Mouse (Mus musculus) frontal cortex, adult 2 months (tissue): ENCODE measurements around the gene Dlk1. TPM values are rescaled to one million over a fixed set of nuclear protein-coding genes. Genes with fewer than 3 reads are reported as not detected.

Experiments used
- DNase-seq, 2 experiments: peaks; one replicate each; pipeline ENCODE4 v3.0.0; 2022; ENCODE audit warnings: low spot score in 1 of 2; ENCODE audit errors: extremely low spot score in 1 of 2
- polyA plus RNA-seq: library from polyadenylated mRNA; depleted of rRNA; stranded (reverse); fragments of >200 nt; gene quantifications from 2 replicates; pipeline ENCODE4 v1.2.3, GENCODE M21; 2012; rRNA removed

Dlk1 gene
- polyA plus RNA-seq = 2.9 and 3.1 TPM in 2 replicates

DNA sequence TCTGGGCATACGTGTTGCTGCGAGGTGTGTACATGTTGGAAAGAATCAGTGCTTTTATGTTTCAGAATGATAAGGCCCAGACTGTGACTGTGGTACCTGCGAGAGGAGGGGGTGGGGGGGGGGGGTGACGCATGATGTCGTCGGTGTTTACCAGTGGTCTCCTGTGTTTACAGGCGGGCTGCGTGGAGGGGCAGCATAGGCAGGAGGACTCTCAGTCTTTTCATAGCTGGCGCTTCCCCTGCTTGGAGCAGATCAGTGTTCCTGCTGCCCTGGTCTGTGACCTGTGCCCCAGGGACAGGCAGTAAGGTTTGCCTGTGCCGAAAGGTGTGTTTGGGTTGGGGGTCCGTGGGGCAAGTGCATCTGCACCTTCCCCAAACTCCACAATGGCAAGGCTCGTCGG lies at the start of gene Dlk1:
Gene Dlk1 (plus strand): TSS at position 232 of the 400 bp plus-strand sequence.
- no peak for DNase-seq

DNA sequence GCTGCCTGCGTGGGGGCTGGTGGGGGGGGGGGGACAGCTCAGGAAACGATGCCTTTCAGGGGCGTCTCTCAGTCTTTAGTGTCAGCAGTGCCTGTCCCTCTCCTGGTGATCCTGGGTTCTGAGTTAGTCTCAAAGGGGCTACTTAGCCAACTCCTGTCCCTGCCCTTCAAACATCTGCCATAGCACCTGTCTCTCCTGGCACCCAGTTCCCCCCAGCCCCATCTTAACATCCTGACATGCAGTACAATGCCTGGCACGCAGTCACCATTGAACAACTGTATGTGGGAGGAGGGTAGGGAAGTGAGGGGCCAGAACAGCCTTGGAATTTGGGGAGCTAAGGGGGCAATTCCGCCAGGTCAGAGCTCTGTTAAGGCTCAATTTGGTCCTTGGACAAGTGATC lies 49.7 kb upstream of the Dlk1 start:
- no peak for DNase-seq

DNA sequence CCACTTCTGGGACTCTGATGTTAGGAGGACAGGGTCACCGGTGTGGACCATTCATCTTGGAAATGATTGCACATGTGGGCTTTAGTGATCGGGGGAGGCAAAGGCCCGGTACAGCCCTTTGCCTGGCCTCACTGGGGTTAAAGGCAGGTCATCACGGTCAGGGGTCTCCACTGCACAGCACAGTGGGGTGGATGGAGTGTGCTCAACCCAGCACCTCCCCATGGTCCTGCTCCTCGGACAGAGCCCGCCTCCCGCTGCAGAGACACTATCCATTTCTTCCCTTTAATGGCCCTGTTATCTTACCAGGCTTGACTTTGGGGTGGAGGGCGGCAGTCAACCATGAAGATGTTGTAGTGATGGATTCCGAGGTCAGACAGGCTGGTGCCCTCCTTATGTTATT lies 48.9 kb upstream of the Dlk1 start:
- DNase-seq = no peak

DNA sequence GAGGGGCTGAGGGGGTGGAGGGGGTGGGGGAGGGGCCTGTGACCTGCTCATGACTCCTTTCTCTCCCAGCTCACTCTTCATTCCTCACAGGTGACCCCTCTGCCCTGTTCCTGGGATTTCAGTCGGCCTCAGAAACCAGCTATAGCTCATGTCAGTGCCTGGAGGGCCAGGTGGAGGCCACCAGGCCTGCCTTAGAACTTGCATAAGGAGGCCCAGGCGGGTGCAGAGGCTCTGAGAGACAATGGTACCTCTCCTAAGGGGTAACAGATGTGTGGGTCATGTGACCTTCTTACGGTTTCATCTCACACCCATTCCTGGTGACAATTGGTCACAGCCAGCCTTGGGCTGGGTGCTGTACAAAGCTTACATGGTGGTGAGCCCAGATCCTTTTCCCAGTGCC lies 46.6 kb upstream of the Dlk1 start:
- no peak for DNase-seq

DNA sequence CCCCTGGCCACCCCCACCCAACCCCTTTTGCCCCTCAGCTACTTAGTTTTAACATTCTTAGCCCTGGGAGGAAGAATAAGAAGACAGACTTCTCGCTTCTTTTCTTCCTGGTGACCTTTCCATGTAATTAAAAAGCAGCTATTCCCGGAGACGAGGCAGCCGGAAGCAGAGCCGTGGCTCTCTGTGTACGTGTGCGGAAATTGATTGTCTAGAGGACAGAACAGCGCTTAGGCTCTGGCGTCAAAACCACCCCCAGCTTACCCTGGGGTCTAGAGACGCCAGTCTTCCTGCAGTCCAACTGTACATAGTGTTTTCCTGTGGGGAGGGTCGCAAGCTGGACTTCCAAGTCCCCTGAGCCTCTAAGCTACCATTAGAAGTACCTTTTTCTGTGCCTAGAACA lies 41.9 kb upstream of the Dlk1 start:
- DNase-seq = no peak

DNA sequence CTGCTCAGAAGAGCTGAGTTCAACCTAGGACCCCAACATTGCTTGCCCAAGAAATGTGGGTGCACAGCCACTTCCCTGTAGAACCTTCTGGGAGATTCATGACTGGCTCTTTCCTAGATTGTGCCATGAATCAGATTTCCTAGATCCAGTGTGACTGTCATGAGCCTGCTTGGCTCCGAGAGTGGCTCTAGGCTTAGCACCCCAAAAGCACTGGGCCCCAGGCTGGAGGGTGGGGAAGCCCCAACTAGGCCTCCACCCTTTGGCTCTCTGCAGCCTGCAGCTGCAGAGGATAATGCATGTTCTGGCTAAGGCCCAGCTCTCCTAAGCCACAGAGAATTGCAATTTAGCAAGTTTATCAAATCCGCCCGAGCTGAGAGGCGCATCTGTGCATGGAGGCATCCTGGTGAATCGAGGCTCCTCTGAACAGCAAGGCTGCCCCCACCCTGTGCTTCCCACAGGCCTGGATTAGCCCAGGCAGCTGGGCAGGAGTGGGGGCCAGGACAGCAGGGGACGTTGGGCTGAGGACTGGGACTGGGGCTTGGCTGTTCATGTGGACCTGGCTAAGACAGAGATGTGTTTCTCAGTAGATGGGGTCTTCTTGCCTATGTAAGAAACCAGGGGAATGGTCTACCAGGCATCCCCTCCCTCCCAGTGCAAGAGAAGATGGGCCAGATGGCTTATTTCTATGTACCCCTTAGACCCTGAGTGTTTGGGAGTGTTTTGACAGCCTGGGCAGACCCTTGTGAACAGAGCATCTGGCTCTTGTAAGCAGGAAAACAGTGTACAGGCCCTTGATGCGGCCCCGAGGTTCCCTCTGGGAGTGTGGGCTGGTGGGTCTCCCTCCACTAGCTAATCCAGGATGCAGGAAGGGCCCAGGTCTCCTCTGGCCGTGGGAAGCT lies 41.2 kb upstream of the Dlk1 start:
- DNase-seq = no peak

DNA sequence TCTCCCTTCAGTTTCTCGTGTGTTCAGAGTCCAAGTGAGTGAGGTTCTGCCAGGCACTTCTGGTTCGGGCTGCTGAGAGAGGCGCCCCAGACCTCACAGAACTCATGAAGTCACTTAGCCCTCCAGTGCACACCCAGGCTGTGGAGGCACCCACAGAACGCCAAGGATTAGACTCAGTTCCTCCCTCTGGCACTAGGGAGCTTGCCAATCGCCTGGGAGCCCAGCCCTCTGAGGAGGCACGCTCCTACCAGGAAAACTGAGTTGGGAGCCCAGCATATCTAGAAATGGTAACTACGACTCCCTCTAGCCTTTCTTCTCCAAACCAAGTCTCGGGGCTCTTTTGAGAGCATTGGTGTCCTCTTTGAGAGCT lies 40.6 kb upstream of the Dlk1 start:
- DNase-seq = no peak

DNA sequence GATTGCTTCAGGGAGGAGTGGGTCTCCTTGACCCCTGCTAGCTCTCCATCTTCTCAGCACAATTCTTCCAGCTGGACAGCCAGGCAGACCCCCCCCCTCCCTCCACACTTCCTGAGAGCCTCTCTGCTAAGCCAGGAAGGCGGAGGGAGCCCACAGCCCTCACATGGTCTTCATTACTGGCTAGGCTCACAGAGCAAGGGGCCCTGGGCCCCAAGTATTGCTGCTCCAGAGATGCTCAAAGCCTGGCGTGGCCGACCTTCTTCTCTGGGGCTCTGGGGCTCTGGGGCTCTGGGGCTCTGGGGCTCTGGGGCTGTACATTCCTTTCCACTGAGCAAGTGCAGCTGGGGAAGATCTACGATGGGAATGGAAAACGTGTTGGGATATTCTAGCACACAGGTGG lies 39.9 kb upstream of the Dlk1 start:
- DNase-seq = no peak

DNA sequence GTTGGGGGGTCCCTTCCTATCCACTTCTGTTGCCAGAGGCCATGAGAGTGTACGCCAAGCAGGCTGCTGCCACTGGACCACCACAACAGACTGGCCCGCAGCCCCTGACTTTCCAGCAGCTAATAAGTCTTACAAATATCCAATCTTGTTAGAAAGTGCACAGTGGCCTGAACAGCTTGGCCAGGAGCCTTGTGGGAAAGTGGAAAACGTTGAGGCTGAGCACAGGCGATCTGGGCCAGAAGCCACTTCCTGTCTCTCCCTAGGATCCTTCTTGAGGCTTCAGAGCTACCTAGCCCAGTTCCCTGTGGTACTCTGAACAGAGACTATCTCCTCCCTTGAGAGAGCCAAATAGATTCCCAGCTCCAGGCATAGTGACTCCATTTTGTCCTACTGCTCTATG lies 39.3 kb upstream of the Dlk1 start:
- no peak for DNase-seq

DNA sequence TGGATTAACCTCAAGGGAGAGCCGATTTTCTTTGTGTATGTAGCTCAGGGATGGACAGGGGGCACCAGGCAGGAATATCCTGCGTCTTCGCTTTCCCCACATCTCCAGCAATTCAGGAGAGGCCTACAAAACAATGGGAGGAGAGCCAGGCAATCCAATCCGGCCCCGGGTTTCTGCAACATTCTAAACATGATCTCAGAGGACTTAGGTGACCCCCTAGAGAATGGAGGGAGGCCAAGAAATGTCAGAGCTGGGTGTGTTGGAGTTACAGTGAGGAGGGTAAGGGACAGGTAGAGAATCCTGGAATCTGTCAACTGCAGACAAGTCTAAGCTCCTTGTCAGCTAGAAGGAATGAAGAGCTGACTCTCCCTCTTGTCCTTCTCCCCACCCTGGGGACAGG lies 35.9 kb upstream of the Dlk1 start:
- DNase-seq = no peak

DNA sequence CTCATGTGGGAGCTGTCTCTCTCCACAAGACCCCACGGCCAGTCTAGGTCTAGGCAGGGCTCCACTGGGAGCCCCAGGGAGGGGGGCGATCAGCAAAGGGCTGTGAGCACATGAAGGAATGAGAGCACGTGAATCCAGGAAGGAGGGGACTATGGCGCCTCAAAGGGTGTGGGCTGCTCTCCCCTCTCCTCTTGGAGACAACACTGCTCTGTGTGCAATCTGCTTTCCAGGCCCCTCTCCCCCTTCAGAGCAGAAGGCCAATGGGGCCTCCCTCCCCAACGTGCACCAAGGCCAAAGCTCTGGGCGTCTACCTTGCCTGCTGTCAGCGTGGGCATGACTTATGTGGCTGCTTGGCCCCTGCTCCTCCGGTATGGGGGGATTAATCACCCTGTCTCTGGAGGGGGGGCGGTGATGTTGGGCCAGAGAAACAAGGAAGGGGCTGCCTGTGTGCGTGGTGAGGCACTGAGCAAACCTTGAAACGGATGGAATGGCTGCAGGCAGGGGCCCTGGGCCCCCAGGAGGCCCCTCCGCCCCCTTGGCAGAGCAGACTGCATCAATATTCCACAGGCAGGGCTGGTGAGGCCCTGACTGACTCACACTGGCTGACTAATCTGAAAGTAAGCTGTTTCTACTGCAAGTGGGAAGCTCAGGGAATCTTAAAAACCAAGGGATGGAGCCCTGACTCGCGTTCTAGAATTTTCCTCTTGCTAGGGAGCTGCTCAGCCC lies 35.0 kb upstream of the Dlk1 start:
- peak; percentile 26 to 69 for DNase-seq

DNA sequence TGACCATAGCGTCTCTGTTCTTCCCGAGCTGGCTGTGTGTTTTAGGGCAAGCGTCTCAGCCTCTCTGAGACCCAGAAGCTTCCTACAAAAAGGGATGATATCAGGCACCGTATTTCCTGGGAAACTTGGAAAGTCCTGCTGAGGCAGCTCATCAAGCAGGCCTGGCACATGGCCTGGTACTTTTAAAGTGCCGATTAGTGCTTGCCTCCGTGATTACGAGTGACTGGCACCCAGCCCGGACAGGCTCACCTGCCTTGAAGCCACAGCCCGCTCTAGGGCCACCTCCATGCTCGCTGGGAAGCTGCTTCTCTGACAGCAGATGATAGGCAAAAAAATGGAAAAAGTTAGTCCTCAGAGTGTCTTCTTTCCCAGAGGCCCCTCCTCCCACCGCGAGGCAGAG lies 32.6 kb upstream of the Dlk1 start:
- no peak for DNase-seq

DNA sequence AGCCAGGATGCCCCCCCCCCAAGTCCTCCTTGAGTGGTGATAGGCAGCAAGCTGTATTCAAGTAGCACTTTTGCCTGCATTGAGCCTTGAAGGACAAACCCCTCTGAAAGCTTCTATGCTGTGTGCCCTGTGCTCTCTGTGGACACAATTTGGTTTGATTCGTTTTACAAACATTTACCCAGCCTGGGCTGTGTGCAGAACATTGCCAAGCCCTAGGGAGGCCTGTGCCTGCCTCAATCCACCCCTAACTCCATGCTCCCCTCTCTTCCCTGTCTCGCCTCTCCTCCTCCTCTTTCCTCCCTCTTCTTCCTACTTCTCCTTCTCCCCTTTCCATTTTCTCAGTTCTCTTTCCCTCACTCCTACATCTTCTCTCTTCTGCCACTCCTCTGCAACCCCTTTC lies 29.5 kb upstream of the Dlk1 start:
- DNase-seq = no peak

DNA sequence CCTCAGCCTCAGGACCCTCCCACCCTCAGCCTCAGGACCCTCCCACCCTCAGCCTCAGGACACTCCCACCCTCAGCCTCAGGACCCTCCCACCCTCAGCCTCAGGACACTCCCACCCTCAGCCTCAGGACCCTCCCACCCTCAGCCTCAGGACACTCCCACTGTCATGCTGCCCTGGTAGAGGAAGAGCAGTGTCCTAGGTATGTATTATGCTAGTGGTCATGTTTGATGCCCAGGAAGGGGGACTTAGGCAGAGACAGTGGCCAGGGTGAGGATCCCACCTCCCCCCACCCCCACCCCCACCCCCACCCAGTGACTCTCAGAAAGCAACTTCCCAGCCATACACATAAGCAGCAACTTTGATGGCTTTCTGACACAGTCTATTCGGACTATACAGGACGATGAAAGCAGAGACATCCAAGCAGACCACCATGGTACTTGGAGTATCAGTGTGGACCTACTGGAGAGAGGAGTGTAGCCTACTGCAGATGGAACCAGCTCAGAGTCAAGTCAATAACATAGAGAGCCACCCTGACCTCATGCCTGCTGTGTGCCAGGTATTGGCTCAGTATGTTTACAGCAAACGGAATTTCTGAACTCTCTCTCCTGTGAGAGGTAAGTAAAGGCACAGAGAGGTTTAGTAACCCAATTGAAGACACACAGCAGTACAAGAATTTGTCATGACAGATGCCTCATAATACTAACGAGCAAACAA lies 28.8 kb upstream of the Dlk1 start:
- DNase-seq = no peak

DNA sequence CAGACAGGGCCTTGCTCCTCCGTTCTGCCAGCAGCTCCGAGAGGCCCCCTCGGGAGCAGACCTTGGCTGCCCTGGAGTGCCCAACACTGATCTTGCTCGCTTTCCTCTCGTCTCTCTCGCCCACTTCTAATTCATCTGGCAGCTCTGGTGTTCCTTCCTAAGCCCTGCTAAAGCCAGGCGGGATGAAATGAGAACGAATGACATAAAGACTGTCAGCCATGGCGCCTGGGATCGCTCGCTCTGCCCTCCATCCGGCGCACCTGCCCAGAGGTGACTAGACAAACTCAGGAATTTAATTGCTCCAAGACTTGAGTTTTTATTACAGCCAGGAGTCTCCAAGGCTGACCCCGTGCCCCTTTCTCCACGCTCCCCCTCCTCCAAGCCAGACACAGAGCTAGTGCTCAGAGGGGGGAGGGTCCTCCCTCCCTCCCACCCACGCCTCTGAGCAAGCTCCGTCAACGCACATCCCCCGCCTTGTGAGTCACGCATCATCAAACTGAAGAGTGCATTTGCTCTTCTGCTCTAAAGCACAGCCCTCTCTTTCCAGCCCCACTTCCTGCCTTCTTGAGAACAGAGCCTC lies 27.8 kb upstream of the Dlk1 start:
- peak in 1 of 2 experiments; percentile 69 for DNase-seq

DNA sequence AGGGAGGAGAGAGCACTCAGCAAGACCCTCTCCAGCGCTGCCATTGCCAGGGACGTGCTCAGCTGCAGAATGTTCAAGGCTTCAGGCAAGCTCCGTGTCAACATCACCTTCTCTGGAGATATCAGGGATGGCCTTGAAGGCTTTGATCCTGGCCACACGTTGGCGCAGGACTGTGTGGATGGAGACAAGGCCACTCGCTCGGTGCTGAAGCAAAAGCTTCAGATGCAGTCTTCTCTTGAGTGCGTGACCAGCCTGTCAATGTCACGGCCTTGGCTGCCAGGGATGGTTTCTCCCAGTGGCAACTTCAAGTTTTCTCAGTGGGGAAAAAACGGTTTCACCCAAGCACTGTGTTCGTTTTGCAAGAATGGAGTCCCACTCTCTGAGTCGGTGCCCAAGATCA lies 26.6 kb upstream of the Dlk1 start:
- DNase-seq = no peak

DNA sequence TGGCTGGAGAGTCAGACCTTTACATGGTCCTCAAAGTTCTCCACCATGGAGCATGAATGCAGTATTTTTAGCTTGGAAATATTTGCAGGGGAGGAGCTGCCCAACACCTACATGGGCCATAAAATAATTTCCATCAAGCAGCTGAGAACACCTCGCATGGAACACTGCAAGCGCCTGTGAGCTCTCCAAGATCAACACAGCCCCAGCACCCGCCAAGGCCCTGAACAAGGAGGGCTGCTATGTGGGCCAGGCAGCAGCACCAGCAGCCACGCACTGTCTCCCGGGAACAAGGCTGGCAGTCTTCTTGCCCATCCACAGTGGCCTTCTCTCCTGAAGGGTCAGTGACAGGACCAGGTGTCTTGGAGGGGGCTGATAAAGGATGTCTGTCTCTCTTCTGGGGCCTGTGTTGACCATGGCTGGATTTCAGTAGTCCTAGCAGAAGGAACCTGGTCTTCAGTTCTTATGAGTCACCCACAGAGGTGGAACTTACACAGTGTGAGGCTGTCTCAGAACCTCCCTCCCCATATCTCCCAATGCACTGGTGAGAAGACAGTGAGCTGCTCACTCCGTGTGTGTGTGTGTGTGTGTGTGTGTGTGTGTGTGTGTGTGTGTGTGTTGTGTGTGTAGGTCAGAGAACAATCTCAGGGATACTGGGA lies 20.0 kb upstream of the Dlk1 start:
- DNase-seq = no peak

DNA sequence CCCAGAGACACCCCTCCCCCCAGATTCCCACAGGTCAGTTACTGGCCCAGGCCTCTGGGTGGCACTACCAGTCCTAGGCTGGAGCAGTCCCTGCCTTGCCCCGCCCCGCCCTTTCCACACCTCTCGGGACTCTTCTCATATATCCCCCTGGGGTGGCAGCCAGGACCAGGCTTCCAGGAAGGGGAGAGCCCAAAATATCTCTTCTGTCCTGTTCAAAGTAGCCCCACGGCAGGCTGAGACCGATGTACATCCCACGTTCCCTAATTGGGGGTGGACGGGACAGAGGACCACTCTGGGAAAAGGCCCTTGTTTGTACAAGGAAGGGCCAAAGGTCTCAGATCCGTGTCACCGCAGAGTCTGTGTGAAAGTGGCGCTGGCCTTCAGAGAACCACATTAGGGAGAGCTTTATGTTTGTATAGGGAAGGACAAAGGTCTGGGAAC lies 16.2 kb upstream of the Dlk1 start:
- DNase-seq = no peak

DNA sequence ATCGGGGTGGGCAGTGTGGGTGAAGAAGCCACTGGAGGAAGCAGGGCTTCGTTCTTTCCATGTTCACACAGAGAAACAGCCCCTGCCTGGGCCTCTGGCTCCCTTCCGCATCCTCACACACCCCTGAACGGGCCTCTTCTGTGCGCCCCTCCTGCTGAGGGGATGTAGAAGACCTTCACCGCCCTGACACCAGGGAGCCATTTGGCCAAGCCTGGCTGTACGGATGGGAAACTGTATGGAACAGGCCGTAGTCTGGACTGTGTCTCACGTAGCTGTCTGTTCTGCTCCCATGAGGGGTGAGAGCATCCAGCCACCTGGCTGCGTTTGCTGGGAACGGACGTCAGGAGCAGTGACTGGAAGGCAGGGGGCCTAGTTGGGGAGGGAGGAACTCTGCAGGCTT lies 15.8 kb upstream of the Dlk1 start:
- no peak for DNase-seq

DNA sequence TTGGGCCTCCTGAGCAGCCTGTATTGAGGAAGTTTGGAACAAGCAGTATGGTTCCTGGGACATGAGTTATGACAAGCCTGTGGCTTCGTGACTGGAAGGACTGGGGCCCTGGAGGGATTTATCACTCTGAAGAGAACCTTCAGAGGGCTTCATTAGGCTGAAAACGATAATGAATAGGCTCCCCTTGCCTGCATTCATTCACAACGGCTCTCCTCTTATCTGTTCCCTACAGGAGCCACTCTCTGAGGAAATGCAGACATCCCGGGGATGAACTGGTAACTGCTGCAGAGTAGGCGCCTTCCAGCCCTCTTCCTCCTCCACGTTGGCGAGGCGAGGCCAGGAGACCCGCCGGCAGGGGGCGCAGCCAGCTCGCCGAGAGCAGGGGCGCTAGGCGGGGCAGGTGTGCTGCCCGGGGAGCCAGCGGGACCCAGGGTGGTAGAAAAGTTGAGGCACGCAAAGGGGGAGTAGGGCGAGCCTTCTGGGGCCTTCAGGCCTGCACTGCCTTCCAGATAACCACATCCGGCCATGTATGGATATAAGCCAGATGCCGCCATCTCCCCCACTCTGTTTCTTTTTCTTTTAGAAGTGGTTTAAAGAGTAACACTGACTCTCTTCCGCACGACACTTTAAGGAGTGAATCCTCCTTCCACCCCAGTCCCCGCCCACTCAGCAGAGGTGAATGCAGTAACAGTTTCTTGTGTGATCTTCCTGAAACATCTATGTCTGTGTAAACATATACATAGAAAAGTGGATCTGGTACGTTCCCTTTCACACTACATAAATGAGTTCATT lies 14.9 kb upstream of the Dlk1 start:
- DNase-seq = peak in 1 of 2 experiments; percentile 87
